ENCODE assay signal across 17 mouse cellular contexts in the genomic region with DNA sequence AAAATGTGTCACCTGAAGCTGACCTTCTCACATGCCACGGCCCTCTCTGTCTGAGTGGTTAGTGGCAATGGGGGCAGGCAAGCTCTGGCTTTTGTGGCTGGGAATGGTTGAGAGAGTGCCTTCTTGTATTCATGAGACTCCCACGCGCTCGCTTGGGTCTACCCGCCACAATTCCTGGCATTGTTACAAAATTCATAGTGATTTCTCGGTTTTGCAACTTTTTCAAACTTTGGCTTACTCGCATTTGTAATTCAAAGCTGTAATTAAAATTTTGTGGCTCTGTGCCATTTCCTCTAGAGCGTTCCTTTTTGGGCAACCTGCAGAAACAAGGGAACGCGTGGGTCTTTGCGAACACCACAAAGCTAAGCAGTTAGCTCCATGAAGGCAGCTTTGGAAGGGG.
A peak's percentile ranks its signal among the peaks of the same experiment; 100 is the strongest.
DNase-seq lines count a peak whose midpoint lies in the region; ATAC-seq and TF ChIP-seq lines count a peak whose summit lies in the region.
"Had no signal": no experiment of that assay in that cellular context is flagged by ENCODE, and none has a peak within 500 bp of the region (broad histone marks: within the 10 kb centered on the region; RNA-seq: fewer than 3 reads in every experiment).

No protein-coding gene starts in this region.

- H3K4me3 ChIP-seq in midbrain, postnatal 0 days (ENCODE audit: low read depth, low read length), result no peak overlapping the region
- no peak overlapping the region for H3K4me3 ChIP-seq in midbrain, embryonic 13.5 days (replicated peaks)
- H3K4me3 ChIP-seq: forebrain, embryonic 10.5 days; hindbrain, embryonic 15.5 days; limb, embryonic 15.5 days; neural tube, embryonic 12.5 days had no signal

- no peak overlapping the region for H3K27ac ChIP-seq in midbrain, postnatal 0 days (ENCODE audit: low read depth, low read length)
- H3K27ac ChIP-seq in midbrain, embryonic 13.5 days, result no peak overlapping the region
- H3K27ac ChIP-seq: forebrain, embryonic 10.5 days; hindbrain, embryonic 15.5 days; limb, embryonic 15.5 days; neural tube, embryonic 12.5 days had no signal

- TF ChIP-seq CTCF in midbrain, postnatal 0 days (IDR thresholded peaks at IDR 0.05), result no peak

- 79% methylated on average over 11 of the region's 11 CpGs for WGBS in midbrain, postnatal 0 days
- WGBS in midbrain, embryonic 13.5 days, result 87% methylated on average over 11 of the region's 11 CpGs

- H3K4me2 ChIP-seq in midbrain, postnatal 0 days (ENCODE audit: low read depth, low read length, poor library complexity, severe bottlenecking), result no peak overlapping the region
- no peak overlapping the region for H3K4me2 ChIP-seq in midbrain, embryonic 13.5 days (replicated peaks)
- H3K4me2 ChIP-seq: hindbrain, embryonic 15.5 days; limb, embryonic 15.5 days; neural tube, embryonic 12.5 days had no signal

- no peaks in the 10 kb centered on the region for H3K36me3 ChIP-seq in midbrain, postnatal 0 days (ENCODE audit: insufficient read depth, low read length)
- H3K36me3 ChIP-seq in midbrain, embryonic 13.5 days, result no peaks in the 10 kb centered on the region
- H3K36me3 ChIP-seq: forebrain, embryonic 10.5 days; hindbrain, embryonic 15.5 days; limb, embryonic 15.5 days; neural tube, embryonic 12.5 days had no signal

- no peak for ATAC-seq in midbrain, postnatal 0 days (ENCODE audit: low FRiP score)
- ATAC-seq in midbrain, embryonic 13.5 days, result no peak
- ATAC-seq: midbrain, embryonic 16.5 days had no signal

- peak; percentile 12 for DNase-seq in midbrain, postnatal 0 days (ENCODE audit: low spot score)
- DNase-seq in layer of hippocampus, adult 8-10 months (ENCODE audit: low spot score in 2 of 2), result peak; percentile 34 to 57
- peak; percentile 63 for DNase-seq in right cerebral cortex, adult 18-20 months
- DNase-seq in gastrocnemius, postnatal 25 days, result no peak
- DNase-seq in gastrocnemius, postnatal 14 days, result no peak
- DNase-seq in urinary bladder, postnatal 10 days (ENCODE audit: low spot score), result no peak
- no peak for DNase-seq in urinary bladder, postnatal 4 days (ENCODE audit: low spot score in 2 of 2)
- DNase-seq: cerebellum, adult 18-20 months; gastrocnemius, postnatal 36 days; kidney, adult 2 months; lung, adult 2 months had no signal

- no peaks in the 10 kb centered on the region for H3K9me3 ChIP-seq in midbrain, postnatal 0 days (ENCODE audit: low read length)
- no peaks in the 10 kb centered on the region for H3K9me3 ChIP-seq in midbrain, embryonic 13.5 days
- H3K9me3 ChIP-seq: forebrain, embryonic 10.5 days; hindbrain, embryonic 15.5 days; limb, embryonic 15.5 days; neural tube, embryonic 12.5 days had no signal

- H3K4me1 ChIP-seq in midbrain, postnatal 0 days (ENCODE audit: insufficient read depth, low read length), result no peaks in the 10 kb centered on the region
- H3K4me1 ChIP-seq in midbrain, embryonic 13.5 days (replicated peaks), result peaks cover 9% of the 10 kb centered on the region; the same call in 1 of the 2 replicates
- H3K4me1 ChIP-seq: limb, embryonic 15.5 days had no signal

- no peak overlapping the region for H3K9ac ChIP-seq in midbrain, postnatal 0 days (replicated peaks; ENCODE audit: low read length, poor library complexity, severe bottlenecking)
- H3K9ac ChIP-seq in midbrain, embryonic 13.5 days (replicated peaks), result no peak overlapping the region
- H3K9ac ChIP-seq: hindbrain, embryonic 15.5 days; limb, embryonic 15.5 days; neural tube, embryonic 12.5 days had no signal

- H3K27me3 ChIP-seq in midbrain, postnatal 0 days (ENCODE audit: insufficient read depth, low read length), result no peaks in the 10 kb centered on the region
- H3K27me3 ChIP-seq in midbrain, embryonic 13.5 days, result peaks cover 33% of the 10 kb centered on the region
- H3K27me3 ChIP-seq: hindbrain, embryonic 15.5 days; limb, embryonic 15.5 days; neural tube, embryonic 12.5 days had no signal

- intact Hi-C loops in gastrocnemius, postnatal 14 days (cut with DNase I; ENCODE audit: low total_unique reads), result no loop called here

Comparison
In these comparisons a context has a peak if more than half of its experiments do, and no peak if none do; other contexts are left out.
1. DNase-seq: peak in midbrain, postnatal 0 days (single experiment), layer of hippocampus, adult 8-10 months (2 of 2) and right cerebral cortex, adult 18-20 months (single experiment); none in gastrocnemius, postnatal 25 days (single experiment), gastrocnemius, postnatal 14 days (single experiment), urinary bladder, postnatal 10 days (single experiment) and urinary bladder, postnatal 4 days (0 of 2).